Mouse (Mus musculus) spleen, adult 12 weeks (tissue): ENCODE results near the gene Git1.
A peak's percentile ranks its signal among the peaks of the same experiment; 100 is the strongest.

Experiments
- DNase-seq: peaks from one replicate; pipeline ENCODE4 v3.0.0; 2022; ENCODE audit warnings: low spot score

Gene Git1

DNA sequence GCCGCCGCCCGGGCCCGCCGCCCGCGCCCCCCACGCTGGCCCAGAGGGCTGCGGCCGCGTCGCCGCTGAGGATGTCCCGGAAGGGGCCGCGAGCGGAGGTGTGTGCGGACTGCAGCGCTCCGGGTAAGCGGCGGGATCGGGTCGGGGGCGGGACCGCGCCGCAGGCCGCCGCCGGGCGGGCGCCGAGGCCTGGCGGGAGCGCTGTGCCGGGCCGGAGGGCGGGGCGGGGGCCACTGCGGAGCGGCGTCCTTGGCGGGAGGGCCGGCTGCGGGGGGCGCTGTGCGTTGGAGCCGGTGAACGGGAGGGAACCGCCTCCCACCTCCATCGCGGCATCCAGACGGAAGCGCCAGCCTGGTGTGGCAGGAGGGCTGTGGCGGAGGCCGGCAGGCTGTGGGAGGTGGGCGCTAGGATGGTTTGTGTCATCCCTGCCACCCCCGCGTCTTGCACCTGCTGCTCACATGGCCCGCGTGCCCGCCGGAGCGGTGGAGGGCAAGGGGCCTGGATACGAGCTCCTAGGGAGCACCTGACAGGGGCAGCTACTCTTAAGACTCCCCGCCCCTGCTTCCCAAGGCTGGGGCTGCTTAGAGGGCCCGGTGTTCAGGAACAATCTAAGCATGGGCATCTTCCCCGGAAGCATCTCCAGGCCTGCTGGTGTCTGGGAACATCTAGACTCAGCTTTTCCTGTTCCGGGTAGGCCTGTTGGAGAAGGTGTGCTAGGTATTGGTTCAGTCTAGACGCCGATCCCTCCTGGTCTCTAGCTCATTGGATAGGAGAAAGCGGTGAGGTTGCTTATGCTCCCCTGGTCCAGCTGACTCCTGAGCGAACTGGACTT is at the start of gene Git1:
TSS of gene Git1 (plus strand) at position 51 of the 832 bp plus-strand sequence.
- no peak for DNase-seq

DNA sequence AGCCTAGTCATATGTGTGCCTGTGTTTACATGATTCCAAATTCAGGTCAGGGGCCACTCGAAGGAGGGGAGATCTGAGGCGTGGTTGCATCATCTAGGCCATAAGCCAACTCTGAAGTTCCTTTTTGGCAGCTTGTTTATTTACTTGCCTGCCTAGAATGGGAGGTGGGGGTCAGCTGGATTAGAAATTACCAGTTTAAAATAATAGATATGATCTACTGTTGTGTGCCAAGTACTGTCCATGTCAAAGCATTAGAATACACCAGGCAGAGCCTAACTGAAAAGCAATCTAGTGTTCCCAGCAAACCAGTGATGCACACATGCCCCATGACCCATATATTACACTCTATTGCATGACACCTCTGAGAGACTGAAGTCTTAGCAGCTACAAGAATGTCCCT is 48.4 kb upstream of the Git1 start:
- DNase-seq, result no peak

DNA sequence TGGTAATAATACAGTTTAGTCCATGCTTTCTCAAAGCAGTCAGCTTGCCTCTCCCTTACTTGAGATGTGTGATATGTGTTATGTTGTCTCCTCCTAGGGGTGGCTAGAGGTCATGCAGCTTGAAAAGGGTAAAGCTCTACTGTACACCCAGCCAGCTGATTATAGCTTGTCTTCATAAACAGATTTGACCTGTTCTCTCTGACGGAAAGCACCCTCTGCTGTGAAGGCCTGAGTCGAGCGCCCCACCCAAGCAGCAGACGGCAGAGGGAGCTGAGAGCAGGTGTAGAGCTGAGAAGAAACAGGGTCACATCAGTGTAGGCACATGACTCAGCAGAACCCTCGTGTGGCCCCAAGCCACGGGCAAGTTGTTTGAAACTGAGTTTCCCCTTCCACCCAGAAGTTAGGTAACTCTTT is 46.7 kb upstream of the Git1 start:
- peak; percentile 34 for DNase-seq

DNA sequence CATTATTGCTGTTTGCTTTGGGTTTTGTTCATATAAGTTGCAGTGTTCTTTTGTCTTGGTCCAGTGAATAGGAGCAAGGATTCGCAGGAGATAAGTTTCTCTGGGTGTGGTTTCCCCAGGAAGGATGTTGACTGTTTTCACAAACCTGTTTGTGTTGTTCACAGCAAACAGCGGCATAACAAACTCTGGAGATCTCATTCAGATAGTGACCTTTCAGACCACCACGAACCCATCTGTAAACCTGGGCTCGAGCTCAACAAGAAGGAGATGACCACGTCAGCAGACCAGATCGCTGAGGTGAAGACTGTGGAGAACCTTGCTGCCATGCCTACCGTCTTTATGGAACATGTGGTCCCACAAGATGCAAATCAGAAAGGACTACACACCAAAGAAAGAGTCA is 44.1 kb upstream of the Git1 start:
- DNase-seq, result no peak

DNA sequence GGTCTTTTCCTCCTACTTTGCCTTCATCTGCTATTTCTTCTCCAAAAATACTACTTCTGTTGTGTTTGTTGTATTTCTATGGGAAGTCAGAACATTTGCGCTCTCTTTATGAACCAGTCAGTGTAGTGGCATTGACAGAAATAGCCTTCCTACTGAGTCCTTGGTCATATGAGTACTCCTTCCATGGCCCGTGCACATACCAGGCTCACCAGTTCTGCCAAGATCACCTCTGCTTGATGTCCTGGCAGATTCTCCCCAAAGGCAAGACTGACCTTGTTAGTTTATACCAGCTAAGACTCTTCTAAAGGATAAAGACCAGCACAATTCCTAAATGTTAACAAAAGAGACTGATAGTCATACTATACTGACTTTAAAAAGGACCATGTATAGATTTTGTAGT is 41.7 kb upstream of the Git1 start:
- no peak for DNase-seq

DNA sequence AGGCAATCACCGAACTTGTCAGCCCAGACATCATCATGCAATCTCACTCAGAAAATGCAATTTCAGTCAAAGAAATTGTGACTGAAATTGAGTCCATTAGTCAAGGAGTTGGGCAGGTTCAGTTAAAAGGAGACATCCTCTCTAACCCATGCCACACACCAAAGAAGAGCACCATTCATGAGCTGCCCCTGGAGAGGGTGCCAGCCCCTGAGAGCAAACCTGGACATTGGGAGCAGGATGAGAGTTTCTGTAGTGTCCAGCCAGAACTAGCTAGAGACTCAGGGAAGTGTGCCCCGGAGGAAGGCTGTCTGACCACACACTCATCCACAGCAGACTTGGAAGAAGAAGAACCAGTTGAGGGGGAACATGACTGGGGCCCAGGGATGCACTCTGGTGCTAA is 40.0 kb upstream of the Git1 start:
- no peak for DNase-seq

DNA sequence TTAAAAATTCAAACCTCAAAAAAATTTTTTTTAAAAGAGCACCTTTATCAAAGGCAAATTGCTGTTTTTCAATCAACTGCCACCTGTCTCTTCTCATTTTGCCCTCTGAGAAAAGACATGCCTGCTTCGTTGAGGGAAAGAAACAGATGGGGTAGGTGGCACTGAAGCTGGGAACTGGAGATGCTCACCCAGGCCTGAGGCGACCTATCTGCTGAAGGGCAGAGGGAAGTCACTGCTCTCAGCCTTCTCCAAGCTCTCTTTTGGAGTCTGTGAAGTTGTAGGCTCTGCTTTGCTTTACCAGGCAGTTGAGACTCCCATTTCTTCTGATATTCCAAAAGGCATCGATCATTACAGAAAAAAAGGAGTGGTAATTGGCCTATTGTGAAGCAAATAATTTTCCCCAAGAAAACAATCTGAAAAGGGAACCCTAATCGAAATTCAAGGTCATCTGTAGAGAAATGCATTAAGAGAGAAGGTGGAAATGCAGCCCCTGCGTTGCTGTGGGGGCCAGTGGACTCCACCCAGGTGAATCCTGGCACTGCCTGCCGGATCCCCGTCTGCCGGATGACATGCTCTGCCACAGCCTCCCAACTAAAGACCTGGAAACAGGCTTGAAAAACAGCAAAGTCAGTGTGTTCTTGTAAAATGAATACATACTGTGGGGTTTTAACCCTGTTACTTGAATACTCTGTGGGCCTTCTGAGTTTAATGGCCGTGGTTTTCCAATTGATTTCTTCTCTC is 37.4 kb upstream of the Git1 start:
- no peak for DNase-seq

DNA sequence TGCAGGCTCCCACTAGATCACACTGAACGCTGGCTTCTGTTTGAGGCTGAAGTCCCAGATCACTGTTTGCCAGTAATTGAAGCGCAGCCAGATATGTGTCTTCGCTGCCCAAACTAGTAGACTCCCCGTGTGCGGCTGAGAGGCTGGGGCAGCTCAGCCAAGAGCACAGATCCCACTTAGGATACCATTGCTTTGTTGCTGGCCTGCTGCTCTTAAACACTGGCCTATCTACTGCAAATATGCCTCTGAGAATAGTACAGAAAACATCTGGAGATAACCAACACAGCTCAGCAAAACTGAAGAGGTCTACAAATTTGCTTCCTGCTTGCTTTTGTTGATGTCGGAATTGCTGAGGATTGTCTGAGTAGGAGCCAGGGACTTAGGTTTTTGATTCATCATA is 36.5 kb upstream of the Git1 start:
- no peak for DNase-seq

DNA sequence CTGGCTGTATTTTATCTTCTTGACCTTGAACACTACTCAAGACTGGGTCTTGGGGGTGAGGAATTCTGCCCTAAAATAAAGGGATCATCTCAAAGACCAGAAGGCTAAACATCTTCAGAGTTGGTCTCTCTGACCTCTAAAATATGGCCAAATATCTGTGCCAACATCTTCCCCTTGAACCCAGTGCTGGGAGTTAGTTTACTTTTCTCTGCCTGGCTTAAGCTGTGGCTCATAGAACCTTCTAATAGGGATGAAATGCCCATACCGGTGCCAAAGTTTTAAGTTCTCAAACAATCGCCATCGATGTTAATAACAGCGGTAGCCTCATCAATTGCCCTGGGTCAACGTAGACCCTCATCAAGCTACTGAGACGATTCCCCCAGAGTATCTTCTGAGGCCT is 31.5 kb upstream of the Git1 start:
- DNase-seq, result no peak

DNA sequence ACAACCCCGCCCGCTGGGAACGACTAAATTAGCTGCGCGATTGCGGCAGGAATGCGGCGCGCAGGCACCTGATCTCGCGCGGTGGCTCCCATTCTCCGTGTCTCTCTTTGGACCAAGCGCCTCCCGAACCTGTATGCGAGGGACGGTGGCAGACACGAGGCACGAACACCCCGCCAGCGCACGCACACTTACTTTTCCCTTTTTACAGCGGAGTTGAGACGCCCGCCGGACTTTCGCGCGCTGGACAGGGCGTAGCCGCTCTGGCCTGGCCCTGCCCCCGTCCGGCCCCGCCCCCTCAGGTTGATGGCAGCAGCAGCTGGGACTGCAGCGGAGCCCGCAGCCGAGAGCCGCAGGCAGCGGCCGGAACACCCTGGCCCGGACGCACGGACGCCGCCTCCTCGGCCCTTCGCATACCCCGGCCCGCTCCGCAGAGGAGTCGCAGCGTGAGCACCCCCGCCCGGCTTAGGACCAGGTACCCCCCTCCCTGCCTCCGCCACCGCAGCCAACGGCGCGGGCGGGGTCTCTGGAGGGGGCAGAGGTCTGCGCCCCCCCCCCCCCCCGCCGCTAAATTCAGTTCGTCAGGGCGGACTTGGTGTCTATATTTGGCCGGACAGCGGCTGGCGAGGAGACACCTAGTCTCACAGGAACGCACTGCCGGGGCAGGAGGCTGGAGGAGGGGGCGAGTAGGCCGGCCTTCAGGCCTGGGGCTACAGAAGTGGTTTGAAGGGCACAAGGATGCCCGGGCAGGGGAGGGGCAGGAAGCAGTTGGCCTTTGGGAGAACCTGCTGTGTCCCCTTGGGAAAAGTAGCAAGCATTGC is 30.9 kb upstream of the Git1 start, which contains the start of gene Coro6:
TSS of gene Coro6 (plus strand) at position 129 of the 818 bp plus-strand sequence.
- no peak for DNase-seq

DNA sequence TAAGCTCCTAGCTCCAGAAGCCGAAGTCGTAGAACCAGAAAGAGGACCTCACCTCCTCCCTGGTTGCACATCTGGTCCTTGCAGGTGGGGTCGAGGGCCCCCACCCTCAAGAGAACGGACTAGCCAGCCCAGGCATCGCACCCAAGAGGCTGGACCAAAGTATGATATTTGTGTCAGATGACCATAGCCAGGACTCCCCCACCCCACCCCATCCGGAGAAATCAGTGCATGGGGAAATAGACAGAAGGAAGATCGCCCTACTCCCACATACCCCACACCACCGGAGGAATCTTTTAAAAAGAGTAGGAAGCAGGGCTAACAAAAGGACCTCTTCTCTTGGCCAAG is 30.3 kb upstream of the Git1 start:
- DNase-seq, result no peak

DNA sequence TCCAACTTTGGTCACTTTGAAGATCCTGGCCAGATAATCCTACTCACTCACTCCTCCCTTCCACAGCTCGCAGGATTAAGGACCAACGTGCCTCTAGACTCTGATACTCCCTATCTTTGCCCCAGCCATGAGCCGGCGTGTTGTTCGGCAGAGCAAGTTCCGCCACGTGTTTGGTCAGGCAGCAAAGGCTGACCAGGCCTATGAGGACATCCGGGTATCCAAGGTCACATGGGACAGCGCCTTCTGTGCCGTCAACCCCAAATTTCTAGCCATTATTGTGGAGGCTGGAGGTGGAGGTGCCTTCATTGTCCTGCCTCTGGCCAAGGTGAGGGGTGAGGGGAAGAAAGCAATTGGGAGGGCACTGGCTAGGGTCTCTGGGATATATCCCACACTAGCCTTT is 29.6 kb upstream of the Git1 start:
- DNase-seq, result no peak

DNA sequence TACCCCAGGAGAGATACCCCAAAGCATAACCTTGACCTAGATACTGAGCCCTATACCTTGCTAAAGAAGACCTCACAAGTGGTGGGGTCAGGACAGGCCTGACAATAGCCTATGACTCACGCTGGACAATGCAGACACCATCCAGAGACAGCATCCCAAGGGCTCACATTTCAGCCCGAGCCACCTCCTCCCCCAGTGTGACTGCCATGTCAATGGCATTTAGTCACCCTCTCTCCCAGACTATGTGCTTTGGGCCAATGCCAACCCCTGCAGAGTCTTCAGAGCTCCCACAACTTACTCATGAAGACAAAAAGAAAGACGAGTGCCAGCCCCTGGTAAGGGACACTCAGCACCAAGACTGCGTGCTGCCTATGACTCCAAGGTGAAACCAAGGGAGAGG is 28.7 kb upstream of the Git1 start:
- DNase-seq, result no peak

DNA sequence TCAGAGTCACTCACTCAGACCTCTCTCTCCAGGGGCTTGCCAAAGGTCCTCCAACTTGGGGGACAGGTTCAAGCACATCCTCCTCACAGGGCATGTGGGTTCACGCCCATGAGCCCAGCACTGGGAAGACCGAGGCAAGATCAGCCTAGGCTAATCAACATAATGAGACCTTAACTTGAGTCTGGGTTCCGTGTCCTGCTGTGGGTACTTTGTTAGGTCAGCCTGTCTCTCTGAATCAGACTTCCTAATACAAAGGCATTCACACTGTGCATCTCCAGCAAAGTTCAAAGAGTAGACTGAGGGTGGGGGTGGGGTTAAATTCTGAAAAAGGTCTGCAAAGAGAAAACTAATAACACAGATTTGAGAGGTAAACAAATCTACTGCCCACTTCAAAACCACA is 28.3 kb upstream of the Git1 start:
- DNase-seq, result no peak

DNA sequence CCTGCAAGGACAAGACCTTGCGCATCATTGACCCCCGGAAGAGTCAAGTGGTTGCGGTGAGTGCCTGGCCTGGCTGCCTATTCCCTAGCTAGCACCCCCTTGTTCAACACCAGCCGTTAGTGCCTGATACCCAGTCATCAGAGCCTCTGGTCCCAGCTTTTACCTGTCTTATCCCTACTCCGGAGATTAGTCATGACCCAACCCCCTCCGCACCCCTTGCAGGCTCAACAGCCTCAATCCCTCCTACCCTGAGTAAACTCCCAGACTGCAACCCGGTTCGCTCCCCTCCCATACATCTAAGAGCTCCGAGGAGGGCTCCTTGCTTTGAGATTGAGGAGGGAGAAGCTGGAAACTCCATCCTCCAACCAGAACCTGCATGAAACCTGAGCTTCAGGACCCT is 26.8 kb upstream of the Git1 start:
- no peak for DNase-seq

DNA sequence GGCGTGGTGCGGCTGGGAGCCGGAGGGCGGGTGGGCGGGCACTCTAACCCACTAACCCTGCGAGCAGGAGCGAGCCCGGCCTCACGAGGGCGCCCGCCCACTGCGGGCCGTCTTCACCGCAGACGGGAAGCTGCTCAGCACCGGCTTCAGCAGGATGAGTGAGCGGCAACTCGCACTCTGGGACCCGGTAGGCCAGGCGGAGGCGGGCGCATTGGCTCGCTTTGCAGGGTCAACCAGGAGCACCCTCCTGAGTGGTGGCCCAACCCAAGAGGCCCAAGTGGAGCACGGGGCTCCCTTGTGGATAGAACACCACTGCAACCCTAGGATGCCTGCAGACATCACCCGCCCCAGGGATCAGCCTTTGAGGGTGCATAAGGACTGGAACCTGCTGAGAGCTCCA is 26.2 kb upstream of the Git1 start:
- peak; percentile 69 for DNase-seq

DNA sequence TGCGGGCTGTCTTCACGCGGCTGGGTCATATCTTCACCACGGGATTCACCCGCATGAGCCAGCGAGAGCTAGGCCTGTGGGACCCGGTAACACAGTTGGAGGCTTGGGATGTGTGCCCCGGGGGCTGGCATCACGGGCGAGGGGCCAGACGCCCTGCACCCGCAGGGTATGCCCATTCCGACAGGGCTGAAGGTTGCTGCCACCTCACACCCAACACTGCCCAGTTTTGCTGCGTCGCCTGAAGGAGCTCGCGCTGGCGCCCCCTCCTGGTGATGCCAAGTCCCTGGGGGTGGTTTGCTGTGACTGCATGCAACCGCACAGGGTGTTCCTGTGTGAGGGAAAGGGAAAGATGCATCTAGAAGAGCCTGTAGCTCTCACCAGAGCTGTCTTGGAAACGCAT is 25.6 kb upstream of the Git1 start:
- peak; percentile 64 for DNase-seq

DNA sequence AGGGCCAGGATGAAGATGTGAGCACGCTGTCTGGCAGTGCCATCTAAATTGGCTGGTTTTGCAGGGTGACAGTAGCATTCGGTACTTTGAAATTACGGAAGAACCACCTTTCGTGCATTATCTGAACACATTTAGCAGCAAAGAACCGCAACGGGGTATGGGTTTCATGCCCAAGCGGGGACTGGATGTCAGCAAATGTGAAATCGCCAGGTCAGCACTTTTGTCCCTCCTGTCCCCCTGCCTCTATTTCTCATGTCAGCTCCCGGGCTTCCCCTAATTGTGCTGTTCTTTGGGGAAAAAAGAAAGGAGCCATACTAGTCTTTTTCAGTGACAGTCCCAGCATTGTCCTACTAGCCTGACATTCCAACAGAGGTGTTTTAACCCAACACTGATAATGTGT is 25.0 kb upstream of the Git1 start:
- no peak for DNase-seq

DNA sequence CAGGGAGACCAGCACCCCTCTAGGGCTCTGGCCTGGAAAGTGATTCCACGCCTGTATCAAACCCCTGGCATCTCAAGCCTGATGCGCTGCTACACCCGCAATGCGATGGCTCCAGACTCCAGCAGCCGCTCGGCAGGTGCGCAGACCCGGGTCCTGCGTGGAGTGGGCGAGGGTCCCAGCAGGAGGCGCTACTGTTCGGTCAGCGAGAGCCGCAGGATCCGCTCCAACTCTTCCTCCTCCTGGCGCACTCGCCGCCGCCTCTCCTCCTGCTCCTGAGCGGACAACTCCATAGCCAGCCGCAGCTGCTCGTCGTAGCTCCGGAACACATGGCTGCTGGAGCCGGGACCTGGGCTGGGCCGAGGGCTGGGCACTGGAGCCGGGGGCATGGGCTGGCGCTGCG is 22.0 kb upstream of the Git1 start:
- no peak for DNase-seq

DNA sequence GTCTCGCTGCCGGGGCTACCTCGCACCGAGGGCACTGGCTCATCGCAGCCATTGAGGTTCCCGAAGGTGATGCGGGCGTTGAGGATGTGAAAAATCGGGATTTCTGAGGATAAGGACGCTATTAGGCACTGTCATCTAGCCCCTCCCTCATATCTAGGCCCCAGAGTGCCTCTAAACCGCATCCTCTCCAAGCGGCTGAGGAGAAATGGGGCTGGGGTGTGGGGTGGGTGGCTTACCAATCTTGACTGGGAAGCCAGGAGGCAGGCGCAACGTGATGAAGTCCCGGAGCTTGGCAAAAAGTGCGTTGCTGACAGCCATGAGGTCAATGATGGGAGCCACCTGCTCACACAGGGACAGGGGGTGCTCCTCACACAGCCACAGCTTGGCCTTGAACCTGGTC is 20.6 kb upstream of the Git1 start:
- no peak for DNase-seq

DNA sequence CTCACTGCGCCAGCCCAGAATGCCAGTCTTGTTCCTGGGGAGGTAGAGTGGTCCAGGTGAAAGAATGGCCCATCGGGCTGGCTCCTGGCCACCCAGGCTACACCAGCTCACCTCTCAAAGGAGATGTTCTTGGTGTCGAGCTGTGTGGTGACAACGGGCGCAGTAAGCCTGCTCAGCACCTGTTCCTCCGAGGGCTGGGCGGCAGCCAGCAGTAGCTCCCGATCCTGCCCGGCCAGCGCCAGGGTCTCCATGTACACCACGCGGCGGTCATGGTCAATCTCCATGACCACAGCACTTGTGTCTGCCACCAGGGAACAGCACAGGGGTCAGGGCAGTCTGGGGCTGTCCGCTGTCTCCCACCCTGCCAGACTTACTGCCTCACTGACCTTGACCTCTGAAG is 17.1 kb upstream of the Git1 start:
- no peak for DNase-seq

DNA sequence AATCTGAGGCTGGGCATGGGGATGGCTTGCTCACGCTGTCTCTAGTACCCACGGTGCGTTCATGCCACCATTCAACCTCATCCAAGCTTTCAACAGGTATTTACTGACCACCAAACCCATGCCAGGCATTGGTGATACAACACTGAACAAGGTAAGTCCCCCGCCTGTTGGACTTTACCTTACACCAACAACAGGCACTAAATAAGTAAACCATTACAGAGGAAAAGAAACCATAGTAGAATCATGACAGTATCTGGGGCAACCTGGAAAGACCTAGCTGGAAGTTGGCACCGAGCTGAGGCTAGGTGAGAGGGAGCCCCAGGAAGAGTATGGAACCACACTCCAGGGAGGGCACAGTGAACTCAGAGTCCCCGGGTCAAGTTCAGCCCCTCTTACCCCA is 16.5 kb upstream of the Git1 start:
- DNase-seq, result no peak

DNA sequence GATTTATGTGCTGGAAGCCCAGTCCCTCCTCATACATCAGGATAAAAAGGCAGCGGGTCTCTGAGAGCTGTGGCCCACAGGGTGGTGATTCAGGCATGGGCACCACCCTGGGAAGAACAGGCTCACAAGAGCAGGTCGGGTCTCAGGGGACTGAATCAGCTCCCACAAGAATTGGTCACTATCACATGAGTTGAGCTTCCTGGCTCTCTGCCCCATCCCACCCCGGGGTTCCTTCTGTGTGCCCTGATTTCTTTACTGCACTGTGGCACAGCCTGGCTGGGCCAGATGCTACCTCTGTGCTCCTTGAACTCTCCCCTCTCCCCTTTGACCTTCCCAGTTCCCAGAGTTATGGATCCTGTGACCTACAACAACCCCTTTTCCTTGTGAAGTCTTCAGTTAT is 10.3 kb upstream of the Git1 start:
- no peak for DNase-seq
